Mouse (Mus musculus) layer of hippocampus, postnatal 10 days (tissue): ENCODE results near the gene Ttll13. TPM values are rescaled to one million over a fixed set of nuclear protein-coding genes. Genes with fewer than 3 reads are reported as not detected.
A peak's percentile ranks its signal among the peaks of the same experiment; 100 is the strongest.

Experiments
- DNase-seq, 2 experiments: peaks; one replicate each; pipeline ENCODE4 v3.0.0; 2021; ENCODE audit warnings: low spot score in 2 of 2
- long read RNA-seq: library from polyadenylated mRNA; stranded (forward); transcript quantifications from one replicate; pipeline ENCODE4 v2.0.0, GENCODE M21; 2023
- total RNA-seq, 2 experiments: library from RNA; stranded (reverse); gene quantifications; 2 replicates each; pipeline ENCODE4 v1.2.3; 2021

Ttll13 gene
- 1 to 10 TPM; 1.4 to 1.5 TPM for total RNA-seq
- long read RNA-seq: 0 reads

- DNase-seq: peak; percentile 95 to 96
Measured at GRCm38 (mm10) chr7:80246148-80246721, at the start of gene Ttll13. TSS of gene Ttll13 (plus strand) at chr7:80246376.

- DNase-seq: no peak
Measured at GRCm38 (mm10) chr7:80197371-80197770, 48.8 kb upstream of the Ttll13 start.

GRCm38 (mm10) chr7:80197941-80198778, 48.0 kb upstream of the Ttll13 start:
- DNase-seq: peak; percentile 71 to 82

GRCm38 (mm10) chr7:80198863-80199262, 47.3 kb upstream of the Ttll13 start:
- no peak for DNase-seq

GRCm38 (mm10) chr7:80199286-80199685, 46.9 kb upstream of the Ttll13 start:
- no peak for DNase-seq

- DNase-seq: no peak
Measured at GRCm38 (mm10) chr7:80199851-80200587, 46.2 kb upstream of the Ttll13 start.

- no peak for DNase-seq
Measured at GRCm38 (mm10) chr7:80200588-80200945, 45.6 kb upstream of the Ttll13 start.

GRCm38 (mm10) chr7:80200963-80201539, 45.1 kb upstream of the Ttll13 start:
- DNase-seq: no peak

GRCm38 (mm10) chr7:80201888-80202540, 44.2 kb upstream of the Ttll13 start:
- DNase-seq: no peak

GRCm38 (mm10) chr7:80202961-80203360, 43.2 kb upstream of the Ttll13 start:
- DNase-seq: no peak

- DNase-seq: no peak
Measured at GRCm38 (mm10) chr7:80203638-80204096, 42.5 kb upstream of the Ttll13 start.

GRCm38 (mm10) chr7:80204362-80204761, 41.8 kb upstream of the Ttll13 start:
- DNase-seq: no peak

GRCm38 (mm10) chr7:80204961-80205360, 41.2 kb upstream of the Ttll13 start:
- no peak for DNase-seq

- DNase-seq: no peak
Measured at GRCm38 (mm10) chr7:80205705-80206589, 40.2 kb upstream of the Ttll13 start.

GRCm38 (mm10) chr7:80207314-80207731, 38.9 kb upstream of the Ttll13 start:
- DNase-seq: no peak

- DNase-seq: no peak
Measured at GRCm38 (mm10) chr7:80208026-80208642, 38.0 kb upstream of the Ttll13 start.

- DNase-seq: no peak
Measured at GRCm38 (mm10) chr7:80208738-80209430, 37.3 kb upstream of the Ttll13 start.

- no peak for DNase-seq
Measured at GRCm38 (mm10) chr7:80209669-80210068, 36.5 kb upstream of the Ttll13 start.

GRCm38 (mm10) chr7:80210982-80211381, 35.2 kb upstream of the Ttll13 start:
- DNase-seq: no peak
